Mouse (Mus musculus) gastrocnemius, postnatal 10 days (tissue): ENCODE measurements around the gene Luc7l2. TPM values are rescaled to one million over a fixed set of nuclear protein-coding genes. Genes with fewer than 3 reads are reported as not detected.

Experiments
- DNase-seq: peaks from one replicate; pipeline ENCODE4 v3.0.0; 2021; ENCODE audit warnings: mixed read lengths
- microRNA-seq, 2 experiments: library from miRNA; unstranded; fragments of <30 nt; microRNA quantifications; one replicate each; pipeline ENCODE4 v1.2.0; 2021
- total RNA-seq, 2 experiments: library from RNA; stranded (reverse); gene quantifications; 2 replicates each; pipeline ENCODE4 v1.2.3; 2021

The Luc7l2 gene
- total RNA-seq, 2 experiments from 2014 or later: 113 to 137 TPM

DNA sequence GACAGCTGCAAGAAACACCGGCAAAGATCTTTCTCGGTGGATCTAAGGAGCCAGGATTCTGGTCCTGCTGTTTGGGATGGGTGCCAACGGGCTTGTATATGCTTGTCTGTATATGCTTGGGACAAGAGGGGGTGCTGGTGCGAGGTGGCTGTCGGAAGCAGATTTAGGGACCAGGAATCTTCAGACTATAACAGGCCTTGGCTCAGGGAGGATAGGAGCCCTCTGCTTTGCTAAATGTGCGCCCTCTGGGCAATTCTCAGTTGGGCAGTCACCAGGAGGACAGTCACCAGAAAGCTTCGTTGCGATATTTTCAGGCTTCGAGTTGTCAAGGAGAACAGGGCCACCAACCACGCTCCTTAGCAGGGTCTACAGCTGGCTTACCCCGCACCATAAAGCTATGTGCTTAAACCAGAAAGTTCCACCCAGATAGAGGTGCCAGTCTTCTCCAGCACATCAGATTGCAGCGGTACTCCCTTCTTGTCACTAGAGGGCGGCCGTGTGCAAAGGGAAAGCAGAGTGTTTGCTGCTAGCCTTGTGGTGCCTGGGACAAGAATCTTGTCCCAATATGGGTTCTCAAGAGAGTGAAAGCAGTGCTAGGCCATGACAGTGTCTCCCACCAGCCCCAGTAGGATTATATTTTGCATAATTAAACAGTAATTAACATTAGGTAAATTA lies 99.3 kb downstream of the Luc7l2 start:
- DNase-seq: peak; percentile 66

Small RNA genes within 50 kb of the gene (microRNA-seq; reads per million reads assigned to microRNA genes)
- 0 to 0.25 reads per million in 2 experiments for gene Mir7670

Other genes with a start within 250 kb of the Luc7l2 start
- gene Zc3hav1, start 196.7 kb upstream of the Luc7l2 start, total RNA-seq: 10 to 100 TPM in 1 of 2 experiments, 1 to 10 TPM in 1; 9.1 to 11.2 TPM
- 1 to 10 TPM; 1.3 to 2.4 TPM for gene Ttc26, start 169.9 kb upstream of the Luc7l2 start, total RNA-seq
- 10 to 100 TPM; 22.4 to 29.0 TPM for gene Ubn2, start 117.4 kb upstream of the Luc7l2 start, total RNA-seq
- gene Fmc1, start 17.8 kb upstream of the Luc7l2 start, total RNA-seq: 100 to 1,000 TPM; 104 to 112 TPM
- gene Klrg2, start 85.9 kb downstream of the Luc7l2 start, total RNA-seq: under 1 TPM; 0.14 to 0.54 TPM
- gene Clec2l, start 111.7 kb downstream of the Luc7l2 start, total RNA-seq: 1 to 10 TPM; 1.2 TPM